Mouse (Mus musculus): ENCODE results near the gene Jarid2.

- TF ChIP-seq POLR2AphosphoS2 (IDR thresholded peaks at IDR 0.05; ENCODE audit: insufficient read length, low read depth) (no peak), POLR2A (IDR thresholded peaks at IDR 0.05; ENCODE audit: insufficient read length, low read depth) (no peak), TCF12 (IDR thresholded peaks at IDR 0.05; ENCODE audit: insufficient read depth, poor library complexity, severe bottlenecking) (no peak), CEBPB (IDR thresholded peaks at IDR 0.05; ENCODE audit: insufficient read depth, poor library complexity, severe bottlenecking) (no peak), E2F4 (IDR thresholded peaks at IDR 0.05; ENCODE audit: insufficient read depth) (no peak), USF1 (IDR thresholded peaks at IDR 0.05; ENCODE audit: low read depth) (no peak), MYOG (IDR thresholded peaks at IDR 0.05; ENCODE audit: control insufficient read depth in 1 of 3, insufficient read depth in 1 of 3, insufficient read length in 2 of 3, low read depth in 2 of 3) (no peak), MYOD1 (IDR thresholded peaks at IDR 0.05; ENCODE audit: control insufficient read depth in 1 of 3, insufficient read length in 2 of 3, low read depth in 2 of 3) (no peak), MAX (IDR thresholded peaks at IDR 0.05; ENCODE audit: low read depth) (no peak)
Measured at GRCm38 (mm10) chr13:44763068-44763467, 33.8 kb downstream of the Jarid2 start.
